Mouse (Mus musculus): ENCODE measurements around the gene Scn5a.

The Scn5a gene

GRCm38 (mm10) chr9:119513816-119514215, 65.0 kb downstream of the Scn5a start:
- no peak for DNase-seq (ENCODE audit: extremely low read depth, insufficient read length, low spot score)

DNA sequence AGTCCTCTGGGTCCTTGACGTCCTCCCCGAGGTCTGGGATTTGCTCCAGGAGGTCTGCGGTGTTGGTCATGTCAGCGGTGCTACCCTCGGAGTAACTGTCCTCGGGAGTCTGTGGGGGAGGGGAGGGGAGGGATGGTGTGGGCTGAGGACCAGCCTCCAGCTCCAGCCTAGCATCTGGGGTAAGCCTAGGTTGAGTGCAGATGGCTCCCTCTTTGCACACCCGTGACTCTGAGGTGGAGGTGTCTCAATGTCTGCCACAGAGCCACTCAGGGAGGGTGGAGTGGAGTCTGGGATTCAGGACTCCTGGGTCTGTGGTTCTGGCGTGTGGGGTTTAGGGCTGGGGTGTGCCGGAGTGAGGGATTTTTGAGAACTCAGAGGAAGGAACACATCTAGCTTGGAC, 65.8 kb downstream of the Scn5a start:
- no peak for DNase-seq (ENCODE audit: extremely low read depth, insufficient read length, low spot score)

DNA sequence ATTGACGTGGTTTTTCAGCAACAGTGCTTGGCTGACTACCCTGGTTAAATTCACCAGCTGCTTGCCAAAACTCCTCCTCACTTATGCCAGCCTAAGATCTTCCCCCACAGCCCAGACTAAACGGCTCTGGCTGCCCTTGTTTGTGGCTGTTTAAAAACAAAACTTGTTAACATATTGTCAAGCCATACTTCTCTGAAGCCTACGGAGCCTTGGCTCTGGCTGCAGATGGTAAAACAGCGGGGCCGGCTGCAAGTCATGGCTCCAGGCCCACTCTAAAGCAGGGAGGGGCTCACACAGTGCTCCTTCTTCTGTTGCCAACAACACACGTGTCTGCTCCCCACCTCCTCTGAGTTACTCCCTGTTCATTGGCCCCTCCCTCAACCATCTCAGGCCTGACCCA, 67.9 kb downstream of the Scn5a start:
- DNase-seq (ENCODE audit: extremely low read depth, insufficient read length, low spot score) = no peak

DNA sequence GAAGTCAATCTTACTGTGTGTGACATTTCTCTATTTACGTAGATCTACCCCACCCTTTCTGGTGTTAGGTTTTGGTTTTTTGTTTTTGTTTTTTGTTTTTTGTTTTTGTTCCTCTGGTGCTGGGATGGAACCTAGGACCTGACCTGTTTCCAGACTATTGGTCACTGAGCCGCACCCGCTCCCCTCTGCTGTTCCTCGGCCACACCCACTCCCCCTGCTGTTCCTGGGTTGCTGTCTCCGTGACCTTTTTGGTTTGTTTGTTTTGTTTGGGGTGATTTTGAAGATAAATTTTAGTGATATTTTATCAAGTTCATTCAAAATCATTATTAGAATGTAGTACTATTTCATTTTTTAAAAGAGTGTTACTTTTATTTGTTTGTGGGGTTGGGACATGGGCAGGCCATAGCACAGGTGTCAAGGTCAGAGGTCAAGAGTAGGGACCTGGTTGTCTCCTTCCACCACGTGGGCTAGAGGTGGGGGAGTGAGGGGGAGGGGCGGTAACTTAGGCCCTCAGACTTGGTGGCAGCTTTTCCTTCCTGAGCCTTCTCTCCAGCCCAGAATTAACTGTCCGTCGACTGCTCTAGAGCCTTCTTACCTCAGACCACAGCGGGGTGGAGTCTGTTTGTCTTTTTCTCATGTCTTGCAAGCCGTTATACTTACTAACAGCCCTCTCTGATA, 73.7 kb downstream of the Scn5a start:
- DNase-seq (ENCODE audit: extremely low read depth, insufficient read length, low spot score) = no peak

DNA sequence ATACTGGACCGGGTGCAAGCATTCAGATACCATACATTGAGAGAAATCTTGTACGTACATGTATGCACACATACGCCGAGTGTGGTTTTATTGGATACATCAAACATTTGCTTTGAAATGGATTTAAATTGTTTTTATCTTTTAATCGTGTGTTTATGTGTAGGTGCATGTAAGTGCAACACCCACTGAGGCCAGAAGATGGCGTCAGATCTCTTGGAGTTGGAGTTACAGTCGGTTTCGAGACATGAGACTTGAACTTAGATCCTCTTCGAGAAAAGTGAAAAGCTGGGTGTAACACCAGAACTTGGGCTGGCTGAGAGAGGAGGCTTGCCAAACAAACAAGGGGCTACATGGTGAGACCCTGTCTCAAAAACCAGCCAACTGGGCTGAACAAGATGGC, 75.2 kb downstream of the Scn5a start:
- DNase-seq (ENCODE audit: extremely low read depth, insufficient read length, low spot score) = no peak

GRCm38 (mm10) chr9:119498885-119499284, 79.9 kb downstream of the Scn5a start:
- no peak for DNase-seq (ENCODE audit: extremely low read depth, insufficient read length, low spot score)

GRCm38 (mm10) chr9:119498247-119498607, 80.6 kb downstream of the Scn5a start:
- DNase-seq (ENCODE audit: extremely low read depth, insufficient read length, low spot score) = no peak

DNA sequence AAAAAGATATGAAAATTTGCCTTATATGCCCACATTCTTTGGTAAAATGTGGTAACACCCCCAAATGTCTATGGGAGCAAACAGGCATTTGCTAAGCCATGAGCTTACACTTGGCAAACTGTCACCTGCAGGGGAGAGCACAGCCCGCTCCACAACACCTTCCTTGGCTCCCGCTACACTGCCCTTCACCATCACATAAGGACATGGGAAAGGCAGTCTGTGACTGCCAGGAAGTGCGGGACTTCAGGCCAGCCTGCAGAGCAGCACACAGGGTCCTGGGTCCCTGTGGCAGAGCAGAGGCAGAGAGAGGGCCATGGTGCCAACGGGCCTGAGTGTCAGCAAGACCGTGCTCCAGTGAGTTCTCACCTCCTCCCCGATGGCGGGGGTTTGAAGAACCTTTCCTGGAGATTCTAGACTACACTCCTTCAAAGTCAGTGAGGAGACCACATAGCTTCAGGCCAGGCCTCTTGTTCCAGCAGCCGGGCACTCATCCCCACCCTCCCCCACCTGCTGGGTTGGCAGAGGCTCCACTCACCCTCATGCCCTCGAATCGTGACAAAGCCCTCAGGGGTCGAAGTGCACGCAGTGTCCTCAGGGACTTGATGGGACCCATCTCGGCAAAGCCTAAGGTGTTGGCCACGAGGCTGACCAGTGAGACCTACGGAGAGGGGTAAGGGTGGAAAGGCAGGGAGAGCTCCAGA, 81.1 kb downstream of the Scn5a start:
- no peak for DNase-seq (ENCODE audit: extremely low read depth, insufficient read length, low spot score)

GRCm38 (mm10) chr9:119496960-119497359, 81.9 kb downstream of the Scn5a start:
- no peak for DNase-seq (ENCODE audit: extremely low read depth, insufficient read length, low spot score)

DNA sequence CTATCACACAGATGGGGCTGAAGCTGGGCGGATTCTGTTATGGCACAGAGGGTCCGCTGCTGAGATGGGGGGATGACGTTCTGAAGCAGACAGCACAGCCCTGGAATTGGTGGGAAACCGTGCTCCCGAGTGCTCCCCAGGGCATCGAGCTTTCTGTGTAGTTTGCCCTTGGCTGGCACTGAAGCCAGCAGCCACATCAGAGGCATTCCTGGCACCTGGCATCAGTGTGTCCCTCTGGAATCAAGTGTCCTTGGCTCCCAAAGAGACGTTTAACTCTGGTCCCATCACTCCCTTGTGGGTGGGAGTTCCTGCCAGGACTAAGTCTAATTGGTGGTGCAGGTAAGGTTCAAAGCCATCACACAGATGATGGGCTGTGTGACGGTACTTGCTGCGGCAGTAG, 82.5 kb downstream of the Scn5a start:
- no peak for DNase-seq (ENCODE audit: extremely low read depth, insufficient read length, low spot score)

DNA sequence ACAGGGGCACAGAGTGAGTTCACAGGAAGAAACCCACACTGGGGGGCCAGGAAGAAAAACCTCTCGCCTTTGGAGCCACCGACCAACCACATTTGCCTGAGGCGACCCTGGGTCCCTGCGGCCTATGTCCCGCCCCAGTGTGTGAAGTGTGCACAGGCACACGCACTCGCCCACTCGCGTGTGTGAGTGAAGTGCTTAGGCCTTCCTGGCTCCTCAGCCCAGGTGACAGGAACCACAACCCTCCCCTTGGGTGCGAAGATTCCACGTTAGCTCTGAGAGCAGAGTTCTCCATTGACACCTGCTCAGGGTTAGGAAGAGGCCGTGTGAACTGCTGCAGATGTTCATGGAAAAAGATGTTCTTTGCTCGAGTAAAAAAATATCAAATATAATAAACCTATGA, 93.9 kb downstream of the Scn5a start:
- no peak for DNase-seq (ENCODE audit: extremely low read depth, insufficient read length, low spot score)

DNA sequence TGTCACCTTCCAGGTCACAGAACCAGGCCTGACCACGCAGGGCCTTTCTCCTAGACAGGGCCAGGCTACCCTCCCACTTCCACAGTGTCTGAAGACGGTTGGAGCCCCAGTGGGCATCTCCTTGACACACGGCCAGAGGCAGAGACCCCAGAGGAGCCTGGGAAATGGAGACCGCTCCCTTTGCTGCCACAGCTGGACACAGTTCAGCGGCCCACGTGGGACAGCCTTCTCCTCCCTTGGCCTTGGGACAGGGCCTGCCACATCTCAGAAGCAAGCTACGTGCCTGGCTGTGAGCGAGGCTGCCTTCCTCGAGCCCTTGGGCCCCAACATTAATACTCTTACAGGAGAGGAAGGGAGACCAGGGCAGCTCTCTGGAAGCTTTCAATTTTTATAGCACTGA, 94.4 kb downstream of the Scn5a start:
- DNase-seq (ENCODE audit: extremely low read depth, insufficient read length, low spot score) = no peak

DNA sequence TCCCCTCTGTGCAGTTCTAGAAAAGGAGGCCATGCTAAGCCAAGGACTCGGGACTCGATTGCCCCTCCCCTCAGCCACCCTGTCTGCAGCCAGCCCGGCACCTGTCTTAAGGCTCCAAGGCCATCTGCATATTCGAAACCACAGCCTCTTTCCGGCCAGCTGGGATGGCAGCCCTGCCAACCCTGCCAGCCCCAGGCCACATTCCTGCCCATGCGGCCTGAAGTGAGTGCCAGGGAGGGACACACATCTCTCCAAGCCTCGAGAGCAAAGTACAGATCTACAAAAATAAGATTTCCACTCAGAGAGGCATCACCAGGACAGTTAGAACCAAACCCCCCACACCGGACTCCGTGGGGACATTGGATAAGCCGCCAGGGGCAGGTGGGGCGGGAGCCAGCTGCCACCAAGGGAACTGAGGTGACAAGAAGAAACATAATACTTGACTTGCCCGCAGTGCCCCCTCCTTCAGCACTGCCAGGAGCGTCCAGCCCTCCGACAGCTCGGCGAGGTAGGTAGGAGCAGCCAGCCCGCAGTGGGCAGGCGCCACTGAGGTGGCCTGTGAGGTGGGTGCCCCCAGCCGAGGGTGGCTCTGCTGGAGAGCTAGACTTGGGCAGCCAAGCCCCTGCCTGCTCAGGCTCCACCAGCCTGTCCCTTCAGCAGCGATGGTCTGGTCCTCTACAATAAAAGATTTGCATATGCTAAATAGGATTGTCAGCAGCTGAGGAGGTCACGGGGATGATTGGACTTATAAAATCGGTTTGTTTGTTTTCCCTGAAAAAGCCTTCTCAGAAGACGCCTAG, 95.1 kb downstream of the Scn5a start:
- peak; percentile 87 for DNase-seq (ENCODE audit: extremely low read depth, insufficient read length, low spot score)

DNA sequence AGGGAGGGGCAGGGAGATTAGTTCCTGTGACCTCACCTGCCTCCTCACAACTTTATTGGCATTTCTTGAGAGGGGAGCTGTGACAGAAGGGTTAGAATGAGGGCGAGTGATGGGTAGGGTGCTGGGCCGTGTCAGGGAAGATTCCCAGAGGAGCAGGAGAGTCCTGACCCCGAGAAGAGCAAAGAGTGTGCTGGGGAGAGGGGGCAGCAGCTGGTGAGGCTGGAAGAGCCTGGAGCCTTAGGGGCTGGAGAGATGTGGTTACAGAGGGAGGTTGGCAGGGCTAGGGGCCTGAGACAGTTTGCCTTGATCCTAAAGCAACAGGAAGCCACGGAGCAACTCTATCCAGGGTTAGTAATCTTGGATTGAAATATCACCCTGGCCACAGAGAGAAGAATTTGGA, 97.2 kb downstream of the Scn5a start:
- DNase-seq (ENCODE audit: extremely low read depth, insufficient read length, low spot score) = no peak

GRCm38 (mm10) chr9:119479297-119479696, 99.5 kb downstream of the Scn5a start:
- peak; percentile 93 for DNase-seq (ENCODE audit: extremely low read depth, insufficient read length, low spot score)

GRCm38 (mm10) chr9:119478345-119478744, 100.5 kb downstream of the Scn5a start:
- DNase-seq (ENCODE audit: extremely low read depth, insufficient read length, low spot score) = peak; percentile 88

- DNase-seq (ENCODE audit: extremely low read depth, insufficient read length, low spot score) = peak; percentile 65
Measured at GRCm38 (mm10) chr9:119477754-119478153, 101.1 kb downstream of the Scn5a start.

DNA sequence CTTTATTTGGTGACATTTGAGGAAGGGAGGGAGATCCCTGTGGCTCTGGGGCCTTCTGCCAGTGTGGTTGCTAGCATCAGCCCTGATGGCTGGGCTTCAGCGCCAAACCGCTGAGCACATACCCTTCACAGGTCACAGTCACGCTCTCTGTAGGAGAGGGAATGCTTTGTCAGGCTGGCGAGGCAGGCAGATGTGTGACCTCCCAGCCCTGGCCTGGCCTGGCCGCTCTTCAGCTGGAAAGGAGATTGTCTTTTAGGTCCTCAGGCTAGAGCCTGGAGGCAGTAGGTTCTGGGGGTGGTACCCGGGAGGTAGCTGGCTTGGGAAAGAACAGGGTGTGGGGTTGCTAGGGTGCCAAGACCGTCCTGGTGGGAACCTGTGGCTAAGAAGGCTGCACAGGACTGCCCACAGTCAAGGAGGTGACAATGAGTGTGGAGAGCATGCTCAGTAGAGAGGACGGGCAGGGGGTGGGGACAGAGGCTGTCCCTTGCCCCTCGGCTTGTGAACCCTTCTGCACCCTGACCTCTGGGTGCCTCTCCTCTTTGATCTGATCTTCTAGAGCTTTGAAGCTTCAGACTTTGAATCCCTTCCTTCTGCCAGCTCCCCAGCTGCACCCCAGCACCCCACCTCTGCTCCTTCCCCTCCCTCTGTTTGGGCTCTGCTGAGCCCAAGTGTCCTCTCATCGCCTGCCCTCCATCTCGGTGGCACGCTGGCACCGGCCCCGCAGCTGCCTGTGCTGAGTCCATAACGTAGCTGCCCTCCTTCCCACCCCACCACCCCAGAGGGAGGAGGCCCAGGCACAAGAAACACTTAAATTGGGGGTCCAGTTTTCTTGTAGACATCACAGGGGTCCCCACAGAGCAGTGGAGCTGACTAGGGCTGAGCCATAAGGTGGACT, 103.9 kb downstream of the Scn5a start:
- DNase-seq (ENCODE audit: extremely low read depth, insufficient read length, low spot score) = peak; percentile 67

- DNase-seq (ENCODE audit: extremely low read depth, insufficient read length, low spot score) = peak; percentile 82
Measured at GRCm38 (mm10) chr9:119473608-119474164, 105.1 kb downstream of the Scn5a start.

DNA sequence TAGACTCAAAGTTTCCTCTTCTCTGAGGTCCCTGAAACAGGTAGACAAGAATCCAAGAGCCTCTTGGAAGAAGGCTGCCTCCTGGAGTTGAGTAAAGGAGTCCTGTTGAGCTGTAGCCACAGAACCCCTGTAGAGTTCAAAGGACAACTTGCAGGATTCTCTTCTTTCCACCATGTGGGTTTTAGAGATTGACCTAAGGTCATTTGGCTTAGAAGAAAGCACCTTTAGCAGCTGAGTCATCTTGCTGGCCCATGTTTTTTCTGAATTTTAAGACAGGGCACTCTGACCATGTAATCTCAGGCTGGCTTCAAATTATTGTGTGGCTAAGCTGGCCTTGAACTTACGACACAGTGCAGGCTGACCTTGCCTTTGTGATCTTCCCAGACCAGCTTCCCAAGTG, 105.8 kb downstream of the Scn5a start:
- DNase-seq (ENCODE audit: extremely low read depth, insufficient read length, low spot score) = no peak
